Comparison of ENCODE assay signal across 26 mouse cellular contexts in genomic region chr14:98038524-98038923, GRCm38 (mm10).
DNase-seq lines count a peak whose midpoint lies in the region; ATAC-seq and TF ChIP-seq lines count a peak whose summit lies in the region.
"Had no signal": no experiment of that assay in that cellular context is flagged by ENCODE, and none has a peak within 500 bp of the region (broad histone marks: within the 10 kb centered on the region; RNA-seq: fewer than 3 reads in every experiment).

No protein-coding gene starts in this region.

- no peaks in the 10 kb centered on the region for H3K36me3 ChIP-seq in heart, embryonic 13.5 days
- H3K36me3 ChIP-seq in limb, embryonic 11.5 days (ENCODE audit: control insufficient read depth, insufficient read depth, low read length): no peaks in the 10 kb centered on the region
- H3K36me3 ChIP-seq in limb, embryonic 10.5 days: no peaks in the 10 kb centered on the region
- no peaks in the 10 kb centered on the region for H3K36me3 ChIP-seq in embryonic facial prominence, embryonic 10.5 days (replicated peaks)
- no peaks in the 10 kb centered on the region for H3K36me3 ChIP-seq in forebrain, embryonic 15.5 days
- no peaks in the 10 kb centered on the region for H3K36me3 ChIP-seq in liver, postnatal 0 days (replicated peaks; ENCODE audit: insufficient read depth, low read length)
- H3K36me3 ChIP-seq: embryonic facial prominence, embryonic 13.5 days; limb, embryonic 15.5 days; lung, embryonic 15.5 days; midbrain, embryonic 12.5 days had no signal

- no peak for DNase-seq in heart, postnatal 10 days
- DNase-seq in limb, embryonic 11.5 days (ENCODE audit: low spot score): peak; percentile 28
- no peak for DNase-seq in limb, embryonic 10.5 days (ENCODE audit: low spot score)
- DNase-seq in embryonic facial prominence, embryonic 10.5 days (ENCODE audit: low spot score): peak; percentile 32
- DNase-seq in liver, postnatal 0 days: no peak
- DNase-seq: adrenal gland, adult 8-10 months; cerebellum, adult 18-20 months; cerebellum, postnatal 36 days; gastrocnemius, postnatal 14 days; heart, adult 2 months; kidney, adult 2 months; kidney, postnatal 4 days; lung, postnatal 36 days; right cerebral cortex, postnatal 14 days; spleen, adult 18-20 months; thymus, postnatal 14 days had no signal

- H3K9ac ChIP-seq in heart, embryonic 13.5 days: no peak overlapping the region
- H3K9ac ChIP-seq in limb, embryonic 11.5 days (ENCODE audit: low read length): no peak overlapping the region
- H3K9ac ChIP-seq in forebrain, embryonic 15.5 days (replicated peaks): no peak overlapping the region
- H3K9ac ChIP-seq in liver, postnatal 0 days (replicated peaks): no peak overlapping the region
- H3K9ac ChIP-seq: embryonic facial prominence, embryonic 13.5 days; forebrain, embryonic 13.5 days; limb, embryonic 15.5 days; liver, embryonic 14.5 days; lung, embryonic 15.5 days; midbrain, embryonic 12.5 days had no signal

- H3K4me2 ChIP-seq in heart, embryonic 13.5 days: no peak overlapping the region
- H3K4me2 ChIP-seq in limb, embryonic 11.5 days (ENCODE audit: low read depth, severe bottlenecking): no peak overlapping the region
- H3K4me2 ChIP-seq in forebrain, embryonic 15.5 days (replicated peaks): no peak overlapping the region
- no peak overlapping the region for H3K4me2 ChIP-seq in liver, postnatal 0 days (ENCODE audit: low read depth, low read length)
- H3K4me2 ChIP-seq: embryonic facial prominence, embryonic 13.5 days; forebrain, embryonic 13.5 days; limb, embryonic 15.5 days; lung, embryonic 15.5 days; midbrain, embryonic 12.5 days had no signal

- H3K27ac ChIP-seq in heart, embryonic 13.5 days (replicated peaks): peak overlapping the region; percentile 38; the same call in 1 of the 2 replicates
- H3K27ac ChIP-seq in limb, embryonic 11.5 days (replicated peaks; ENCODE audit: low read depth, low read length): no peak overlapping the region
- H3K27ac ChIP-seq in limb, embryonic 10.5 days: no peak overlapping the region
- H3K27ac ChIP-seq in embryonic facial prominence, embryonic 10.5 days (replicated peaks): no peak overlapping the region
- no peak overlapping the region for H3K27ac ChIP-seq in forebrain, embryonic 15.5 days (replicated peaks)
- H3K27ac ChIP-seq in liver, postnatal 0 days (ENCODE audit: low read depth): no peak overlapping the region
- H3K27ac ChIP-seq: embryonic facial prominence, embryonic 13.5 days; forebrain, embryonic 13.5 days; heart, adult 2 months; limb, embryonic 15.5 days; liver, embryonic 14.5 days; lung, embryonic 15.5 days; midbrain, embryonic 12.5 days had no signal

- no peak for ATAC-seq in heart, embryonic 13.5 days (ENCODE audit: extremely low read depth, insufficient number of reproducible peaks, low FRiP score, low TSS enrichment)
- no peak for ATAC-seq in limb, embryonic 11.5 days (ENCODE audit: insufficient number of reproducible peaks, low FRiP score, low TSS enrichment, low read depth)
- ATAC-seq in megakaryocyte progenitor cell, adult 5-6 weeks (replicated peaks; ENCODE audit: poor library complexity): peak; percentile 17
- no peak for ATAC-seq in forebrain, embryonic 15.5 days (replicated peaks)
- no peak for ATAC-seq in liver, postnatal 0 days
- ATAC-seq: forebrain, embryonic 13.5 days; inflammation-experienced regulatory T-cells, adult 6 months had no signal

- no peaks in the 10 kb centered on the region for H3K9me3 ChIP-seq in heart, embryonic 13.5 days
- H3K9me3 ChIP-seq in limb, embryonic 11.5 days (ENCODE audit: control insufficient read depth, low read length): no peaks in the 10 kb centered on the region
- H3K9me3 ChIP-seq in limb, embryonic 10.5 days (replicated peaks): no peaks in the 10 kb centered on the region
- H3K9me3 ChIP-seq in embryonic facial prominence, embryonic 10.5 days: no peaks in the 10 kb centered on the region
- no peaks in the 10 kb centered on the region for H3K9me3 ChIP-seq in forebrain, embryonic 15.5 days
- no peaks in the 10 kb centered on the region for H3K9me3 ChIP-seq in liver, postnatal 0 days (ENCODE audit: low read length)
- H3K9me3 ChIP-seq: embryonic facial prominence, embryonic 13.5 days; forebrain, embryonic 13.5 days; limb, embryonic 15.5 days; lung, embryonic 15.5 days; midbrain, embryonic 12.5 days had no signal

- no peak for TF ChIP-seq EP300 in liver, postnatal 0 days (IDR thresholded peaks at IDR 0.05; ENCODE audit: low read depth)

- WGBS in heart, embryonic 13.5 days: 10% methylated on average over 1 of the region's 1 CpGs
- 4% methylated on average over 1 of the region's 1 CpGs for WGBS in limb, embryonic 11.5 days
- 6% methylated on average over 1 of the region's 1 CpGs for WGBS in limb, embryonic 10.5 days
- 21% methylated on average over 1 of the region's 1 CpGs for WGBS in embryonic facial prominence, embryonic 10.5 days
- WGBS in forebrain, embryonic 15.5 days: 51% methylated on average over 1 of the region's 1 CpGs
- 44% methylated on average over 1 of the region's 1 CpGs for WGBS in liver, postnatal 0 days (ENCODE audit: insufficient replicate concordance)

- H3K27me3 ChIP-seq in heart, embryonic 13.5 days (replicated peaks): no peaks in the 10 kb centered on the region
- H3K27me3 ChIP-seq in limb, embryonic 11.5 days (ENCODE audit: control insufficient read depth, insufficient read depth, low read length): no peaks in the 10 kb centered on the region
- H3K27me3 ChIP-seq in limb, embryonic 10.5 days (ENCODE audit: low read depth, poor library complexity, severe bottlenecking): no peaks in the 10 kb centered on the region
- no peaks in the 10 kb centered on the region for H3K27me3 ChIP-seq in embryonic facial prominence, embryonic 10.5 days (replicated peaks; ENCODE audit: low read depth, poor library complexity, severe bottlenecking)
- no peaks in the 10 kb centered on the region for H3K27me3 ChIP-seq in forebrain, embryonic 15.5 days
- no peaks in the 10 kb centered on the region for H3K27me3 ChIP-seq in liver, postnatal 0 days (ENCODE audit: insufficient read depth, low read length)
- H3K27me3 ChIP-seq: embryonic facial prominence, embryonic 13.5 days; forebrain, embryonic 13.5 days; limb, embryonic 15.5 days; lung, embryonic 15.5 days; midbrain, embryonic 12.5 days had no signal

- H3K4me1 ChIP-seq in heart, embryonic 13.5 days: peaks cover 6% of the 10 kb centered on the region
- H3K4me1 ChIP-seq in limb, embryonic 11.5 days (ENCODE audit: control insufficient read depth, insufficient read depth, low read length): peaks cover 2% of the 10 kb centered on the region; the same call in 1 of the 2 replicates
- peaks cover 10% of the 10 kb centered on the region for H3K4me1 ChIP-seq in limb, embryonic 10.5 days
- H3K4me1 ChIP-seq in embryonic facial prominence, embryonic 10.5 days: peaks cover 18% of the 10 kb centered on the region
- H3K4me1 ChIP-seq in forebrain, embryonic 15.5 days: no peaks in the 10 kb centered on the region
- no peaks in the 10 kb centered on the region for H3K4me1 ChIP-seq in liver, postnatal 0 days (ENCODE audit: insufficient read depth)
- H3K4me1 ChIP-seq: embryonic facial prominence, embryonic 13.5 days; forebrain, embryonic 13.5 days; limb, embryonic 15.5 days; lung, embryonic 15.5 days; midbrain, embryonic 12.5 days had no signal

- intact Hi-C loops in heart, postnatal 10 days (cut with DNase I): loop anchor here (10.0 kb wide), 1 partner anchor 126 kb away; the partner anchor contains the start of gene Dach1

- no peak overlapping the region for H3K4me3 ChIP-seq in heart, embryonic 13.5 days
- no peak overlapping the region for H3K4me3 ChIP-seq in limb, embryonic 11.5 days (ENCODE audit: low read depth, low read length)
- no peak overlapping the region for H3K4me3 ChIP-seq in limb, embryonic 10.5 days
- no peak overlapping the region for H3K4me3 ChIP-seq in embryonic facial prominence, embryonic 10.5 days
- H3K4me3 ChIP-seq in forebrain, embryonic 15.5 days: no peak overlapping the region
- H3K4me3 ChIP-seq in liver, postnatal 0 days (ENCODE audit: low read depth, low read length): no peak overlapping the region
- H3K4me3 ChIP-seq: embryonic facial prominence, embryonic 13.5 days; forebrain, embryonic 13.5 days; heart, adult 2 months; limb, embryonic 15.5 days; lung, embryonic 15.5 days; midbrain, embryonic 12.5 days had no signal

- no peak for TF ChIP-seq CTCF in liver, postnatal 0 days (IDR thresholded peaks at IDR 0.05; ENCODE audit: low read depth)

Comparison
In these comparisons a context has a peak if more than half of its experiments do, and no peak if none do; other contexts are left out.
1. DNase-seq: peak in limb, embryonic 11.5 days (single experiment) and embryonic facial prominence, embryonic 10.5 days (single experiment); none in heart, postnatal 10 days (0 of 2), limb, embryonic 10.5 days (single experiment) and liver, postnatal 0 days (single experiment).